Mouse (Mus musculus) kidney, postnatal 10 days (tissue): ENCODE measurements around the gene Extl2.

Experiments
- DNase-seq: peaks from one replicate; pipeline ENCODE4 v3.0.0; 2021; ENCODE audit warnings: mixed read lengths

The Extl2 gene

DNA sequence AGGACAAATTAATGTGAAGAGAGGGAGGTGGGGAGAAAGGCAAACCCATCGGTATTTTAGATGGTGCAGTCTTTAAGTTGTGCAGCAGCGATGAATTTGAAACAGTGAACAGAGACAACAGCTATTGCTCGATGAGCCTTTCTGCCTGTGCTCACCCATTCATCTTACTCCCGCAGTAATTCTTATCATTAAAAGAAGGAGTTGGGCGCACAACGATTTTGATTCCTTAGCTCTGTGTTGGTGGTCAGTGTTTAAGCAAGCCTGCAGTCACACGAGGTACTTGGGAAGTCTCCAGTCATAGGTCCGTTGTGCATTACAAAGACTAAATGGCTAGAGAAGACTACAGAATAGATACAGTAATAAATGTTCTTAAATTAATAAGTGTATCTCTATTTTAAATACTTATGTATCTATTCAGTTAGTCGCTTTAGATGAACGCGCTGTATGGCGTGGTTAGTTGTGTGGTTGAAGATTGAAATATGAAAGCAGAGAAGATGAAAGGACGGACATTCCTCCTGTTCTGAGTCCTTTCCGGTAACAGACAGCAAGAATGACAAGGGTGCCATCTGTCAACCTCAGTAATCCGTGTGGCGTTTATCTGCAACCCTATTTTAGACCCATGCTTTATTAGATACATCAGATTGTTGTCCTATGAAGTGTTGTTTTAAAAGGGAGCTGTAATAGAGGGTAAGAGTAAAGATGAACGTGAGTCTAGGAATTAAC, 2.5 kb downstream of the Extl2 start:
- no peak for DNase-seq

DNA sequence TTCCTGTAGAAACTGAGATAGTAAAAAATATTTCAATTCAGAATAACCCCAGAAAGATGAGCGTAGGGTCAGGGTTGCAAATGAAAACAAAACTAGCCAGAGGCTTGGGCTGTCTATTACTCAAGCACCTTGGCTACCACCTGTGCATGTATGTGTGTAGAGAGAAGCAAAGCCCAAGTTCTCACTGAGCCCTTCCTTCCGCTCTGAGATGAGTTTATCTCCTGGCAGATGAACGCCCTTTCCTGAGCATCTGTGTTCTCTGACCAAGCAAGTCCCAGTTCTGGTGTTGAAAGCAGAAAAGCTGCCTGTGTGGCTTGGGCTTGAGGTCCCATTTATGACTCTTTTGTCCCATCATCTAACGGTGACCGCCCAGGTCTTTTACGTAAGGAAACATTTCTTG, 7.6 kb downstream of the Extl2 start:
- DNase-seq, result no peak

DNA sequence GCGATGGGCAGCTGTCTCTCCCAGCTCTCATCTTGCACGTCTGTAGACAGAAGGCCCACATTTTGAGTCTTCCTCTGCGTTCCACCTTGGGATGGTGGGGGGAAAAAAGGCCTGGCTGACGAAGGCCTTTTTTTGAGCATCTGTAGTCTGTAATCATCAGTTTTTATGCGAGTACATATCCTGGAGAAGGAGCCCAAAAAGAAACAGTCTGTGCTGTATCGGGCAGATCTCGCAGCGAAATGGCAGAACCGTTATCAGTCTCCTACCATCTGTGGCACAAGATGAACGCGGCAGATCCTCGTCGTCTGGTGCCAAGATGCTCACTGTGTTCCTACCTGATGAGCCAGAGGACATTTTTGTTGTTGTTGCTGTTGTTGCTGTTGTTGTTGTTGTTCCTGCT, 8.9 kb downstream of the Extl2 start:
- DNase-seq, result no peak

DNA sequence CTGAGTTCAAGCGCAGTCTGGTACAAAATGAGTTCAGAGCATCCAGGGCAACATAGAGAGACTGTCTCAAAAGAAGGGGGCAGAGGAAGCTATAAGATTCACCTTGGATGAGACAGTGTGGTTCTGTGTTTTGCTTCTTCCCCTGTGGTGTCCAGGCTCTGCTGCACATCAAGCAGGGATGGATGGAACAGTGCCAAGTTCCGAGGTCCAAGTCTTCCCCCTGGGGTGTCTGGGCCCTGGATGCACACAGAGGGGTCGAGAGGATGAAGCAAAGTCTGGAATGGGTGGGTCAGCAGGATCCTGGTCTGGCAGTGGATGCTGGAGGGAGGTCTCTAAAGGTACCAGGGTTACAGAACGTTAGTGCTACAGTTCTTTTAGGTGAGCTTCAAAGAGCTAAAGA, 11.3 kb downstream of the Extl2 start:
- DNase-seq, result peak; percentile 34

DNA sequence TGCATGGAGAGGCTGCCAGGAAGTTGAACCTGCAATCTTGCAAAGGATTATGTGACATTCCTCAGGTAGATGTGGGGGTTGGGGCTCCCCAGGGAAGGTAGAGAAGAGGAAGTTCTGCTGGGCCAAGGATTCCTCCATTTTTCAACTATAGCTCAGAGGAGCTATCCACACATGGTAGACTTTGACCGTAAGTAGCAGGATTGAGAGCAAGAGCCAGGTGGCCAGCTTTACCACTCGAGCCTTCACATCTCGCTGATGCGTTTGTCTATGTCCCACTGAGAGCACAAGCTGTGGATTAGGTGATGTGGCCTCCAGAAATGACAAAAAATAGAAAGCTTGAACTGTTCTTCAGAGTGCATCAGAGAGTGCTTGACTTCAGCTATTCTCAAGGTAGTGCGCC, 11.9 kb downstream of the Extl2 start:
- DNase-seq, result no peak

DNA sequence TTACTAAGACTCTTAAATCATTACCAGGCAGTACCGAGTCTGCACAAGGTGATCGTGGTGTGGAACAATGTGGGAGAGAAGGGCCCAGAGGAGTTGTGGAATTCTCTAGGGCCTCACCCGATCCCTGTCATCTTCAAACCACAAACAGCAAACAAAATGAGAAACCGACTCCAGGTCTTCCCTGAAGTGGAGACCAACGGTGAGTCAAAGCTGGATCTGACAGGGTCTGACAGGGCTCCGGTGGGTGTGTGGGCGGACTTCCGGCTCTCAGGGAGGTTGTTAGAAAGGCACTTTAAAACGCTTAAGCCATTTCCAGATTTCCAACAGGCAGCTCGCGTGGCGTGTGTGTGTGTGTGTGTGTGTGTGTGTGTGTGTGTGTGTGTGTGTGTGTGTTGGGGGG, 17.0 kb downstream of the Extl2 start:
- no peak for DNase-seq

DNA sequence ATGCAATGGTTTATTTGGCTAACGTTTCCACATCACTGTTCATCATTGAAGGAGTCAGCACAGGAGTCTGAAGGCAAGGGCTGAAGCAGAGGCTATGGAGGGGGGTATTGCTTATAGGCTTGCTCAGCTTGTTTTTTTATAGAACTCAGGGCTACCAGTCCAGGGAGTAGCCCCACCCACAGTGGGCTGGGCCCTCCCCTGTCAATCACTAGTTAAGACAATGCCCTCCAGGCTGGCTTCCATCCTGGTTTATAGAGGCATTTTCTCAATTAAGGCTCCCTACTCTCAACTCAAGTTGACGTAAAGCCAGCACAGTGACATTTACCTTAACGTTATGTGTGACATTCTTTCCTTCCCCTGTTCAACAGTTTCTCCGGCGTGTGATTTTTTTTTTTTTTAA, 17.4 kb downstream of the Extl2 start:
- DNase-seq, result no peak

DNA sequence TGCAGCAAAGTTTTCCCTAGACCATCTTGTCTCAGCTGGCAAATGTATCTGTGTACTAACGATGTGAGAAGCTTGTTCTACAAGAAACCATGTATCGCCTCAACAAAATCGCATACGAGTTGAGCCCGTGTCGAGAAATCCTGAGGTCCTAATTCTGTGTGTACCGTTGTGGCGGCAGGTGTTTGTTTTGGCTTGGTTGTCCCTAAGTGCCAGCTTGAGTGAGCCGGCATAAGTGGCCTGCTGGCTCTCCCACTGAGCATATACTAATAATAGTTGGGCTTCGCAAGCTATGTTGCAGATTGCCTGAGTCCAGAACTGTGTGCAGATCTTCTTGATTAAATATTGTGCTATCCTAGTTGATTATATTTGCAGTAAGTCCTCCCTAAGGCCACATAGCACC, 18.4 kb downstream of the Extl2 start:
- no peak for DNase-seq

DNA sequence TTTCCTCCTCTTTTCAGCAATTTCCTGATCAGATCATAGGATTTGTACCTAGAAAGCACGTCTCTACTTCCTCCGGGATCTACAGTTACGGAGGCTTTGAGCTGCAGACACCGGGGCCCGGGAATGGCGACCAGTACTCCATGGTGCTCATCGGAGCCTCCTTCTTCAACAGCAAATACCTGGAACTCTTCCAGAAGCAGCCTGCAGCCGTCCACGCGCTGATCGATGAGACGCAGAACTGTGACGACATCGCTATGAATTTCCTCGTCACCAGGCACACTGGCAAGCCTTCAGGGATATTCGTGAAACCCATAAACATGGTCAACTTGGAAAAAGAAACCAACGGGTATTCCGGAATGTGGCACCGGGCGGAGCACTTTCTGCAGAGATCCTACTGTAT, 19.7 kb downstream of the Extl2 start:
- no peak for DNase-seq

DNA sequence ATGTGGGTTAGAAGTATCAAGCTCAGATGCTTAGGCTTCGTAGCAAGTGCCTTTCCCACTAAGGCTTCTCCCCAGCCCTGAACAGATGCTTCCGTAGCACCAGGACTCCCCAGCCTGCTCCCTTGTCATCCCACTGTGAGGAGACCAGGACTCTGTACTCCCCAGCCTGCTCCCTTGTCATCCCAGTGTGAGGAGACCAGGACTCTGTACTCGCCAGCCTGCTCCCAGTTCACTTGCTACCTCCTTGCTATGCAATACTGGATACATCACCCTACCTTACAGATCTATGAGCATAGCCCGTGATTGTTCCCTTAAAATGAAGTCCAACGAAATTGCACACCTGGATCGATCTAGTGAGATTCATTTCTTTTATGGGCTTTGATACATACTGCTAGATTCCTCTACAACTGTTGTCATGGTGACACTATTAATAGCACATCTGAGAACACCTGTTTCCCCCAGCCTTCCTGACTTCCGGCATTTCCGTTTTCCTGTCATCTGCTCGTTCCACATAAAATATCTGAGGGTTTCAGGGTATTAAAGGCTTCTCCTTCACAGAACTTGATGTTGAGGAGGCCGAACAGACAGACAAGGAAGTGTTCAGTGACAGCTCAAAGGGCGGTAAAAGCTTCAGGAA, 23.0 kb downstream of the Extl2 start:
- DNase-seq, result no peak

DNA sequence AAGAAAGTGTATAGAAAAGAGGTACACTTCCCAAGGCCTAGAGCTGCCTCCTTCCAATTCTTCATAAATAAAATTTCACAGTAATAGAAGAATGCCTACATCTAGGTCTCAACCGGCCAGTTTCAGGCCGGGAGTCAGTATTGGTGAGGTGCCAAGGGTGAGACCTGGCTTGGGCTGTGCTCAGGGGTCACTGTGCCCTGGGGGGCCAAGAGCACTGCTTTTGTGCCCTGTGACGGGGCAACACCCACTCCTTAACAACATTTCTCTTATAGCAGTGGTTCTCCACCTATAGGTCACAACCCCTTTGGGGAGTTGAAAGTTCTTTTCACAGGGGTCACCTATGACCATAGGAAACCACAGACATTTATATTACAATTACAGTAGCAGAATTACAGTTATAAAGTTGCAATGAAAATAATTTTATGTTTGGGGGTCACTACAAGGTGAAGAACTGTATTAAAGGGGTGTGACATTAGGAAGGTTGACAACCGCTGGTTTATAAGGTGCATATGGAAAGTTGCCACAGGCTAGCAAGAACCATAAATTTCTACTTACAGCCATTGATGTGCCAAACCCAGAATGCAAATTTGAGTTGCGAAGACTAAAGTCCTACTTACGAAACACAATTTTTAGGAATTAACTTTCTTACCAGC, 26.1 kb downstream of the Extl2 start:
- no peak for DNase-seq

DNA sequence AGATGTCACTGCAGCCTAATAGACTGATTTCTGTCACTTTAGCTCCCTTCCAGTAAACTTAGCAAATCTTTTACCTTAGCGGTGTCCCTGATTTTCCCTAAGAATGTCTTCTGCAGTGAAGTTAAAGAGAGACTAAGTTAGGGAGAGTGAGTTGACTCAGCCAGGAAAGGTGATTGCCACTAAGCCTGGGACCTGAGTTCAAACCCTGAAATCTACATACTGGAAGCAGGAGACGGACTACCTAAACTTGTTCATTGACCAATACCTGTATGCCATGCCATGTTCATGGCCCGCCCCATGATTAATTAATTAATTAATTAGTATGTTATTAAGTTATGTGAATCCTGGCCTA, 26.6 kb downstream of the Extl2 start:
- DNase-seq, result no peak

DNA sequence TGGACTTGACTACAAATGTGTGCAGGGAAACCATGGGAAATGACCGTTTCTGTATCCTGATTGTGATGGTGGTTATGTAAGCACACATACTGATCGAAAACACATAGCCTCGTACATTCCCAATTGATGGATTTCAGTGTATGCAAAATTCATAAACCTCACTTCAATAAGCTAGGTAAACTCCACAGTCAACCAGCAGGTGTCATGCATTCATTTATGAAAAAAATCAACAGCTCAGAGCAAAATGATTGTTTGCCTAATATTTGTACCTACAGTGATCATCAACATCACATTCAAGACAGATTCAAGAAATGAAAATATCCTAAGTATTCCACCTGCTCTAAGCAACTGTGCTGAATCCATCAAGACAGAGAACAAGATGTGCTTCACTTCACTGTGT, 33.5 kb downstream of the Extl2 start:
- DNase-seq, result no peak

DNA sequence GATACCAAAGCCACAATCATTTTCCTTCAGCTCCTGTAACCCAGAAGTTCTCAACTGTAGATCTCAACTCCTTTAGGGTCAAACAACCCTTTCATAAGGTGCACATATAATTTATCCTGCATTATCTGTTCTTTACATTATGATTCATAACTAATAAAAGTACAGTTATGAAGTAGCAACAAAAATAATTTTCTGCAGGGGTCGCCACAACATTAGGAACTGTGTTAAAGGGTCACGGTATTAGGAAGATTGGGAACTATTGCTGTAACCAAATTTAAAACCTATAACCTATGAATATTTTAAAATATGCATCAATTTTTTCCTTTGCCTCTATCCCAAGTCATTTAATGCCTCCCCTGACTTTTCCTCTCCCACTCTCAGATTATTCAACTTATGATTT, 38.7 kb downstream of the Extl2 start:
- no peak for DNase-seq

DNA sequence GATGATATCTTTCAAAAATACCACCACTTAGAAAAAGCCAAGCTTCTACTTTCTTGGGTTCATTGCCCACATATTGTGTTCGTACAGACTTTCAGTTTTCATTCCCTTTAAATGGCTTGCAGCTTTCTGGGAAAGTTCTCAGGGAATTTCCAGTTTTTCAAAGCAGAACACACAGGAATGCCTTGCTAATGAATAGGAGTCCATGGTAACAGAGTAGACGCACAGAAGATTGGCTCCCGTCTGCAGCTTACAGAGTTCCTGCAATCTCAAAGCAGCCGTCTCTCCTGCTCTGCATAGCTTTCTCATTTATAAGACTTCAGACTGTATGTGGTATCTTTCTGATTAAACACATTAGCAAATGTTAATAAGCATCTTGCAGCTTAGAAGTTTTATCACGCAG, 39.8 kb downstream of the Extl2 start:
- no peak for DNase-seq

DNA sequence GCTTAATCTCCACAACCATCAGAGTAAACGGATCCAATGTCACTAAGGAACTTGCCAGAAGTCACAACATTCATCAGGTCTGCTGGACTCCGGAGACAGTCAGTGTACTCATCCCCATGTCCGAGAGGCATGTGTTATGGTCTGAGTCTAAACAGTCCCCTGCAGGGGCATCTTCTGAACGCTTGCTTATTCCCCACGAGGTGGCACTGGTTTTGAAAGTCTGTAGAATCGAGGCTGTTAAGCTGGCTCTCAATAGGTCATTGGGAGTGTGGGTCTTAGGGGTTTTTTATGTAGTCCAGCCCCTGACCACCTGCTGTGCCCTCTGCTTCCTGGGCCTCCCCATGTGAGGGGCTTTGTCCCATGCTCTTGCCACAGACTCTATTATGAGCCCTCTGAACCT, 49.8 kb downstream of the Extl2 start:
- DNase-seq, result no peak

DNA sequence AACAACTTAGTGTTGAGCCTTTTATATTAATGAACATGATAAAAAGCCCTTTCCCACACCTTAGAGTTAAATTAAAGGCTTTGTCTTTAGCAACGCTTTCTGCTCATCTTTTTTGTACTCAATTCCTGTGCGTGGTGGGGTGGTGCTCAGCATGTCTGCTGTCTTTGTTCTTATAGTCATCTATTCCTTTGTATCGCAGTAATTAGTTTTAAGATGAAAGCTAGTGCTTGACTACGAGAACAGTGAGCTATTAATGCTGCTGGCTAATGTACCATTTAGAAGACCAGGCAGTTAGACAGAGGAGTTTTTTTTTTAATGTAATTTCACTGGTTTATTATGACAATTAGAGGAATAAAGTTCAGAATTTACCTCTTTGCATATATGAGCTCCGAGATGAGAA, 53.1 kb downstream of the Extl2 start:
- DNase-seq, result no peak

DNA sequence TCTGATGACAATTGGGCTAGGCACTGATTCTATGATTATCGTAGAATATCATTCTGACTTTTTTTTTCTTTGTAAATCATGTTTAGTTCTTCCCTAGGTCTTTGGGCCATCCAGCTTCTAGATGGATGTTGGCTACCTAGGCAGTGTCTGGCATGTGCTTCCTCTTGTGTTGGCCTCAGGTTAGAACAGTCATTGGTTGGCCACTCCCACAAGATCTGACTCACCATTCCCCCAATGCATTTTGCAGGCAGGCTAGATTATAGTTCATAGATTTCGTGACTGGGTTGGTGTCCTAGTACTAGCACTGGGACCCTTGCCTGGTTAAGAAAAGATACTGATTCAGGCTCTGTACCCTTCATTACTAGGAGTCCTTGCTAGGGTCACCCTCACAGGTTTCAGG, 54.9 kb downstream of the Extl2 start:
- DNase-seq, result no peak

DNA sequence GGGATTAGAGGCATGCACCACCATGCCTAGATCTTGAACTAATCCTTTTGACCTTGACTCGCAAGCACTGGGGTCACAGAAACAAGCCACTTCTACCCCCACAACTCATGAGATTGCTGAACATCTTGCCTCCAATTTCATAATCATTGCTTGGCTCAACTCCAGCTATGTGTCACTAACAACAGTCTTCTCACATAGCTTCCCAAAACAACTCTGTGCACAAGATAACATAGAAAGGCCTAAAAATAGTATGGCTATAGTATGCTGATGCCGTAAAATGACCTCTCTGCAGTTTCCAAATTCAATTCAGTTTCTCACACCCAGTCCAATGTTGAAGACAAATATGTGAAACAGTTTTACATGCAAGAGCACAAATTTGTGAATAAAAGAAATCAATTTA, 65.3 kb downstream of the Extl2 start:
- no peak for DNase-seq

DNA sequence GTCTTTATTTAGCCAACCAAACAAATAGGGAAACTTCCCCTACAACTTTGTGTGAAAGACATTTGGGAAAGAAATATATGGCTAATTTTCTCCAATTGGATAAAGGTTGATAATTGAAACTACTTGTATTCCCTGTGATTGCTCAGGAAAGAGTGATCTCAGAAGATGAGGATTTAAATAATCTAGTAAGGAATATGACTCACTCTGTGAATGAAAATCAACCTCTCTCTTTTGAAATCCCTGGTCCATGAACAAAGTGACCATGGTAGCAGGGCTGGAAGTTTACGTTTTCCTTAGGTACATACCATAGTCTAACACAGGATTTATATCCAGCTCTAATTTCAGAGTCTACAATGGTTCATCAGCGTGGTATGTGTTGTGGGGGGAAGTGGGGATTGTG, 69.5 kb downstream of the Extl2 start:
- no peak for DNase-seq

DNA sequence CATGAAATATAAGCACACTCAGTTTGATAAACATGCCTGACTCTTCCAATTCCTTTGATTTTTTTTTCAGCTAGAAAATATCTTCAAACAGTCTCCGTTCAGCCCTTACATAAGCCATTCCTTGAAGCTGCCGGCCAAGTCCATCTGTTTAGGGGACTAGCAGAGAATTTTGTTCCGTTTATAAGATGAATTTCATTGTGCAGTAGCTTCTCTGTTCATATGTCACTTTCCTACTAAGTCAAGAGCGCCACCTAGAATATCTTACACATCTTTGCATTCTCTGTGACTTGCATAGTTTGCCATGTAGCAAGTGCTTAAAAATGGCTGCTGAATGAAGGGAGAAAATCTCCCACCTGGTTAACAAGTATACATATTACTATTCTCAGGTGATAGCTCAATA, 71.2 kb downstream of the Extl2 start:
- DNase-seq, result no peak
